Mouse (Mus musculus) NIH3T3 (cell line): ENCODE results near the gene Gabpb1.

Source experiments
- DNase-seq: peaks from one replicate; pipeline ENCODE4 v3.0.0-alpha.2; 2012; ENCODE audit warnings: low read depth

The Gabpb1 gene

DNA sequence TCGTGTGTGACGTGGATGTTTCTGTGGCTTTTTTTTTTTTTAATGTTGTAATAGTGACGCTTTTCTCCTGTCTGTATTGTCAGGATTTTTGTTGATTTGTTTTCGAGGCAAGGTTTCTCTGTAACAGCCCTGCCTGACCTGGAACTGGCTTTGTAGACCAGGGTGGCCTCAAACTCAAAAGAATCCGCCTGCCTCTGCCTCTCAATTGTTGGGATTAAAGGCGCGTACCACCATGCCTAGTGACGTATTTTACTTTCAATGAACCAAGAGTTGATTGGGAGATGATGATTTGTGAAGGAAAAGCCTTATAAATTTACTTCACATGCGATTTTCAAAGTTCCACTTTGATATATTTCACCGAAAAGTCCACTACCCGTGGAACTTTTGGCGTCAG, at the start of gene Gabpb1:
Gene Gabpb1 (minus strand): TSS at position 216 of the 394 bp plus-strand sequence.
- DNase-seq, result peak; percentile 47

DNA sequence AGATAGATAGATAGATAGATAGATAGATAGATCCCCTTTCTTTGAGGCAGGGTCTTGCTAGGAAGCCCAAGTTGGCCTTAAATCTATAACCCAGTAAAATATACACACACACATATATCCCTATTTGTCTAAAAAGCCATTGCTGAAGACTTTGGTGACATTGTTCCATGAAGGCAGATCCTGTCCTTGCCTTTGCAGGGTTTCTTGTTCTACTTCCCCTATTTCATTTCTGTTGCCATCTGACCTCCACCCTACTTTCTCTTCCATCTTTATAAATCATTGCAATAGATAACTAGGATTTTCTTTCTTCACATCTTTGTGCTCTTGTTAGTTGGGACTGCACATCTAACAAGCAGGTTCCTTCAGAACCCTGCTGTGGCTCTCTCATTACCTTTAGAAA, 36.8 kb upstream of the Gabpb1 start:
- DNase-seq, result no peak

DNA sequence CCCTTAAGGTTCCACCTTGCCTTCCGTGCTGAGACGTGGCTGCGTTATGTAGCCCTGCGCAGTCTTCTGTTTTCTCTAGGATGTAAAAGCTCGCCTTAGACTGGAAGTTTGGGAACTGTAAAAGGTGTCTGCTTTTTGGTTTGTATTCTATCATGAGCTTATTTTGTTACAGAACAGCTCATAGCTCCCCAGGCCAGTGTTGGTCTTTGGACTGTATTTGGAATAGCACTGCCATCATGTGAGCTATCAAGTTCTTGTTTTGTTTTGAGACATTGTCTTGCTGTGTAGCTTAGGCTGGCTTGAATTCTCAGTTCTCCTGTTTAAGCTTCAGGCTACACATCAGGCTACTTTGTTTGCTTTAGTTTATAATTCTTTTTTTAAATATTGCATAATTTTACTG, 36.4 kb upstream of the Gabpb1 start:
- DNase-seq, result no peak

DNA sequence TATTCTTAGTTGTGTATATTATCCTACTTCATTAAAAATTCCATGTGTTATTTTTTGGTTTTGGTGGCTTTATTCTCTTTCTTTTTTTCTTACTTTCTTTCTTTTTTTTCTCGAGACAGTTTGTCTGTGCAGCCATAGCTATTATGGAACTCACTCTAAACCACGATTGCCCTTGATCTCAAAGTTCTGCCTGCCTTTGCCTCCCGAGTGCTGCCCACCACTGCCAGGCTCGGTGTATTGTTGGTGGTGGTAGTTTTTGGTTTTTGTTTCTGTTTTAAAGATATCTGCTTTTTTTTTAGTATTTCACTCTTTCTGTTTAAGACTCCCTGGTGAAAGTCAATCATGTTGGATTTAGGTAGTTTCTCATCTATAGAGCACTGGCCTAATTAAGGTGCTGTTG, 32.2 kb upstream of the Gabpb1 start:
- no peak for DNase-seq

DNA sequence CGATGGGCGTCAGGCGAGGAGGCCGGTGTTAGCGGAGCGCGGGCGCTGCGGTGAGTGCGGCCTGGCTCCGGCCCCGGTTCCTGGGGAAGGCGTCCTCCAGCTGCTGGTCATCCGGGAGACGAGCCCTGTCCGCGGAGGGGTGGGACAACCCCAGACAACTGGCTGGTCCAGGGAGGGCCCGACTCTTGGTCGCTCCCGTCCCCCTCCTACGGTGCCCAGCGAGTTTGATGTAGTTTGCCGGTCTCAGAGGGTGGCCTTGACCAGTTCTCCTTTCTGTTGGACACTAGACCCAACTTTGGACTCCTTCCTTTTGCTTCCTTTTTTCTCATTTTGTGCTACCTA, 31.3 kb upstream of the Gabpb1 start:
- no peak for DNase-seq

DNA sequence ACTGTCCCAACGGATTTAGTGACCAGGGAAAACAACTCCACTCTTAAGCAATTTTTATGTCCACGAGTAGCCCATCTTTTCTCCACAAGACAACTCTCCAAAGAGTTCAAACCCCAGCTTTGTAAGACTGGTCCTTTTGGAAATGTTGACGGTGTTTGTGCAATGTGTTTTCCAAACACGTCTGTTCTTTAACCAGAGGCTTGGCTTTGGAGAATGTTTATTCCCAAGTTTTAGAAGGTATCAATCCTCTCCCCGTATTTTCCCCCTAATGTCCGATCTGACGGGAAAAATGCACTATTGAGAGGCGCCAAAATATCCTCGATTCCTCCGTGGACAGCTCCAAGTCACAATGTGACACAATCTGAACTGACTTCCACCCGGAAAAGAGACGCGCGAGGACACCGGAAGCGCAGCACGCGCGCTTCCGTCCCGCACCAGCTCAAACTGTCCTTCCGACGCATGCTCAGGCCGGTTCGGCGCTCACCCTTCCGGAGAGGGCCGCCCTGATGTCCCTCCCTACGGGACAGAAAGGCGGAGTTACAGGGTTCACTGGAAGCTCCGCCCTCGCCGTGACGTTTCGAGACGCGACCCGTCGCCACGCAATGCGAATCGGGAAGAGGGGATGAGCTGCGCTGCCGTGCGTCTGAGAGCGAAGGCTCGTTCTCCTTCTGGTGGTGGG, 30.8 kb upstream of the Gabpb1 start, which contains the start of gene Usp8:
Gene Usp8 (plus strand): TSS at position 570 of the 679 bp plus-strand sequence.
- peak; percentile 99 for DNase-seq

DNA sequence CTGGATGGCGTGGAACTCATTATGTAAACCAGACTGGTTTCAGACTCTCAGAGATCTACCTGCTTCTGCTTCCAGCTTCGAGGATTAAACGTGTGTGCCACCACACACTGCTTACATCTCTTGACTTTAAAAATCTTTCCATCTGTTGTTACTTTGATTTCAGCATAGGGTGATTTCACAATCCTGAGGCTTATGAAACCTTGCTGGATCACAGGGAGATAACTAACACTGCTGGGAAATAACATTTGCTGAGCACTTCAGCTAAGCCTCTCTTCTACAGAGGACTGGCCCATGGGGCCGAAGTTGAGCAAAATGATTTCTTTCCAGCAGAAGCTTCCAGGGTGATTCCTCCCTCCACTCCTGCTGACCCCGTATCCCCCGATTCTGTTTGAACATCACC, 19.1 kb upstream of the Gabpb1 start:
- DNase-seq, result peak; percentile 85

DNA sequence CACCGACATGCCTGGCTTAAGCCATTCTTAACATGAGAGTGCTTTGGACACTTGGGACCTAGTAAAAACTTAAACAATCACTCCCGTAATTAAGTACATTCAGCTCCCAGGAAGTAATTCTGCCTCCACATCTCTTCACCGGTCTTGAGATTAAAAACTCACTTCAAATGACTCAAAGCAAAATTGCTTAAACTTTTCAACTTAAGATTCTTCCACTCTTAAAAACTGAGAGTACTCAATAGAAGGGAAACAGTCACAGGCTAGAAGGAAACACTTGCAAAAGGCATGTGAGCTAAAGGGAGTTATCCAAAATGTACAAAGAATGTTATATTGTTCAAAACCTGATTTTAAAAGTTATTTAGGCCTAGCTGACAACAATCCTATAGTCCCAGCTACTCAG, 15.2 kb upstream of the Gabpb1 start:
- no peak for DNase-seq

DNA sequence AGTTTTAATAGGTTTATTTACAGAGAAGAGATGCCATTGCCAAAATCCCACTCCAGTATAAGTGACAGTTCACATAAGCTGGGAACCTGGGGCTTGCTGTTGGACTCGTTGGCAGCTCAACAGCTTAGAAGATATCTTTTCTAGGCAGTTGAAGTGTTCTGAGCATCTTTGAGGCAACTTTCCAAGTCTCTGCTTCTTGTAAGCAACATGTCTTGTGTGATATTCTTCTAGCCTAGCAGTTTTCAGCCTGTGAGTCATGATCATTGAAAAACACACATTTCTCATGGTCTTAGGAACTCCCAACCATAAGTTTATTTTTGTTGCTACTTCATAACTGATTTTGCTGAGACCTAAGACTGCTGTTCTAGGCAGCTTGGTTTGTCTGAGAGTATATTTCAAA, 6.8 kb upstream of the Gabpb1 start:
- peak; percentile 57 for DNase-seq

DNA sequence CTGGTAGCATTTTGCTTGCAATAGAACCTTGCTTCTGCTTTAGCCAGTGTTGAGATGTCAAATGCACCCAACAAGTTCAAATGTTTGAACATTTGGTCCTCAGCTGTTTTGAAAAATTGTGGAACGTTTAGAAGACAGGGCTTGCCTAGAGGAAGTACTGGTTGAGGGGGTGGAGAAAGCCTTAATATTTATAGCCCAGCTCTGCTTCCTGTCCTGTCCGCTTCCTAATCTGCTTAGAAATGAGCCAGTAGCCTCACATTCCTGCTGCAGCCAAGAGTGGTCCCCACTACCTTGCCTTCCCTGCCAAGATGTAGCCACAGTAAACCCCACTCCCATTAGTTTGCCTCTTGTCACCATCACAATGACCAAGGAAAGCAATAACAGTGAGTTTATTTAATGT, 6.2 kb upstream of the Gabpb1 start:
- DNase-seq, result no peak

DNA sequence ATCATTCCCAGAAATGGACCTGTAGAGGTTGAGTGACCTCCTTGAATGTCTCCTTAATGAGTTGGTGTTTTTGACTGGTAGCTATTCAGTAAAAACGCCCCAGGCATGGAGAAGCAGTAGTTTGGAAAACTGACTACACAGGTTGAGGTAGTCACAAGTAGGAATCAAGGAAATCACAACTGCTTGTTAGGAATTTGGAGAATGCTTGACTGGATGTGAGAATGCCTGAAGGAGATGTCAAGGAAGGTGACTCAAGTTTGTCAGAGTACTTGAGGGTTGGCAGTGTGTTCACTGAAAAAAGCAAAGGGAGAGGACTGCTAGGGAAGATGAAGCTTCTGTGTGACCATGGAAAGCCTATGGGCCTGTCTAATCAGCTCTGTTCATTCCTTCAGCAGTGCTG, 1.2 kb upstream of the Gabpb1 start:
- DNase-seq, result no peak

DNA sequence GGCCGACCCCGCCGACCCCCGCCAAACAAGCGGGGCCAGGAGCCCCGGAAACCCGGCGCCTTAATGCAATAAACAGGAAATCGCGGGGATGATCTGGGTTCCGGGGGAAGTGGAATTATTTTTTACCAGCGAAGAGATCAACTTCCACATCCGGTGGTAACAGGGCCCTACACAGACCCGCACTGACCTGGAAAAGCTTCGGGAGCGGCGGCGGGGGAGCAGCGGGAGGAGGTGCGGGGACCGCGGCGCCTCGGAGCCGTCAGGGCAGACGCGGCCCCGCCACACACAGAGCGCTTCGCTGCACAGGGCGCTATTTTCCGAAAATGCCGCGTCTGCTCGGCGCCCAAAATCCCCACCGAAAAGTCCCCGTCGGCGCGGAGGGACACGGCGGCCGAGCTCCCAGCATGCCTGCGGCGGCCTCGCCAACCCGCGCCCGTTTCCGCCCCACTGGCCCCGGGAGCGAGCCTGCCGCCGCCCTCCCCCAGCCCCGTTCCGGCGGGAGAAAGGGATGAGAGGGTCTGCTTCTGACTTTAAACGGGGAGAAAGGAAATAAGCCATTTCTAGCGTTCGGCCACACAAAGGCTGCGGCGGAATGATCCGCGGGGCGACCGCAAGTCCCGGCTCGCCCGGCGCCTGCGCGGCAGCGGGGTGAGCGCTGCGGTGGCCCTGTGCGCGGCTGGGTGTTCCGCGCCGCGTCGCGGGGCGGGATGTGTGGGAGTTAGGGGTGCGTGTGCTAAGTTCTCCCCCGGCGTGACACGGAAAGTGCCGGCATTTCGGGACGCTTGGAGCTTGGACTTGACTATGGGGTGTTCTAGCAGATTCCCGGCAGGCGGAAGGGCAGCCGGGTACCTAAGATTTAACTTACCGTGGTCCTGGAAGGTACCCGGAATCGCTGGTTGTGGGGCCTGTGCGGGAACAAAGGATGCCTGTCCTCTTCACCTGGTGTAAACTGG, 692 bp downstream of the Gabpb1 start:
- DNase-seq, result peak; percentile 94

DNA sequence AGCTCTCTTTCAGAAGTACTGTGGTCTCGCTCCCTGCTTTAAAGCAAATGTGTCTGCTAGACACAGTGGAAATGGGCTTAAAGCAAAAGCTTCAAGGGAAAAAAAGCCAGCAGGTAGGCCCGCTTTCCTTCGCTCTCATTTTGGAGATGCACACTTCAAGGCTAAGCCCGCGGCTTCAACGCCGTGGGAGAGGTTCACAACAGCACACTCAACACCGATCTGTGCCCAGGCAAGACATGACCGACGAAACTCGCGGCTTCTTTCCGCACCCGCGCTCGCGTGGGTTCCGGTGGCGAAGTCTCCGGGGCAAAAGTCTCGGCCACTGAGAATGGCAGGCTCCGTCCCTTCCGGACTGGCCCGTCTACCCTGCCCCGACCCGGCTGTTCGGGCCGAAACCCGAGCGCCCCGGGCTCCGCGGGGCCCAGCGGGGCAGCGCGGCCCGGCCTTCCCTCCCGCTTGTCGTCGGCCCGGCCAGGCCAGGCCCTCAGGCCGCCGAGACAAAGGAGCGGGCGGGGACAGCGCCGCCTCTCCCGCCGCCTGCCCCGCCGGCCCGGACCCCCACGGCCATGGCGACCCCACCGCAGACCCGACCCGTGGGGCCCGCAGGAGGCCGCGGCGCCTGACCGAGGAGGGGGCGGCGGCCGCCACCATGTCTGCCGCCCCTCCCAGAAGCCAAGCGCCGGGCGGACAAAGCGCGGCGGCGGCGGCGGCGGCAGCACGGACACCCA, 1.5 kb downstream of the Gabpb1 start:
- DNase-seq, result peak; percentile 64

DNA sequence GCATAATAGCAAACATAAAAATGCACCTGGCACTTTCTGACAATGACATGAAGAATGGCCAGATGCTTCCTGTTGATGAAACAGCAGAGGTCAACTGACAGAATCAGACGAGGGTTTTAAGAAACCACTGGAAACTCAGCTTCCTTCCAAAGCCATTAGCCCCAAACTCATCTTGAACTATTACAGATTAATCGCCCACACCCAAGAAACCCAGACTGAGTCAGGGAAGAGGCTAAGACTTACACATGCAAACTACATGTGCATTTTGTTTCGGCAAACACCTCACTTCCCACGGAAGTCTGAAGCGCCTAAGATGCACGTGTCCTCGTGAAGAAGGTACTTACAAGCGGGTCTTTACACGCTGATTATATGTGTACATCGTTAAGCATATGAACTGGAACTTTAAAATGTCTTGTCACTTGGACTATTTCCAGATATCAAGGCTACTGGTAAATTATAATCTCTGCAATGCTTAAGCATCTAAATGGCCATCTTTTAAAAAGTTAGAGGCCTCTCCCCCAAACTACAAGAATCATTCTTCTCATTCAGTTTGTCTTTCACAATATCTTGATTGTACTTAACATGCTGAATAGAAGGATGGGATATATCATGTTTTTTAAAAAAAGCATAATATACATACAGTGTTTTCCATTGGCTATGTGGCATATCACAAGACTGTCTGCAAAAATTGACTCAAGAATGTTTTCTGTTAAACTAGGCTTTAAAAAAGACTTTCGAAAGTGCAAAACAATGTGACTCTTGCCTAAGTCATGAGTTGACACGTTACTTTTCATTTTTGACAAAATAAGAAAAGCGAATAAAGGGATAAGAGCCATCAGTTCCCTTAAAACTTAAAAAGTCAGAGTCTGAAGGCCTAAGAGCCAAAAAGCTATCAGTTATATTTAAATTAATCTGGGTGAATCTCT, 2.6 kb downstream of the Gabpb1 start:
- peak; percentile 24 for DNase-seq

DNA sequence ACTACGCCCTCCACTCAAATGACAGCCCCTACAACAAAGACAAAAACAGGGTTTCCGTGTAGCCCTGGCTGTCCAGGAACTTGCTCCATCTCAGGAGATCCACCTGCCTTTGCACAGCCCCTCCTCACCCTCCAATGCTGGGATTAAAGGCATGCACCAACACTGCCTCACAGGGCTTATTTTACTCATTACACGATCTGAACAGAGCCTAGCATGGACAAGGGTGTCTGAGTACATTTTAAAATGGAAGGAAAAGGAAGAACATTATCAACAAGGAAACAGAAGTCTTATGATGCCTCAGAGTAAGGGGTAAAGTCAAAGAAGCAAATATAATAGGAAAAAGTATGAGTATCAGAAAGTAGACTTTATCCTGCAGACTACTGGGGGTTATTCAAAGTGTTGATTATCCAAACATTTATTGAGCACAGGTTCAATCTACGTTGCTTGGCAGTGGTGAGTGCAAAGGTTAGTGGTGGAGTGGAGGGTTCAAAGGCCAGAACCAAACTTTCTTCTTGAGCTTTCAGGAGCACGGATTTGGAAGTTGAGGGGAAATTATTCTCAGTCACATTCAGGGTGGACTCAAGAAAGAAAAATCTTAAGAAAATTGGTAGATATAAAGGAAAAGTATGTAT, 7.4 kb downstream of the Gabpb1 start:
- DNase-seq, result no peak

DNA sequence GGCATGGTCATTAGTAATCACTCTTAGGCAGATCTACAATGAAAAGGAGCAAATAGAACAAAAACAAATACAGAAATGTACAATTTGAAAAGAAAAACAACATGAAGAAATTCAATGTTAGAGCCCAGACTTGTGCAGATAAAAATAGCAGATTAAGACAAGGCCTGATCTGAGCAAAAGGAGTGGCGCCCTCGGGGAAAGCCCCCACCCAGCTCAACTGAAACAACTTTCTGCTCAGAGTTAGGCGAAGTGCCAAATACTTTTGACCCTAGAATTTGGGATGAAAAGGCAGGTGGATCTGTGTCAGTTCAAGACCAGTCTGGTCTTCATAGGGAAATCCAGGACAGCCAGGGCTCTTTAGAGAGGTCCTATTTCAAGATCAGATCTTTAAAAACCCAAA, 10.2 kb downstream of the Gabpb1 start:
- DNase-seq, result no peak

DNA sequence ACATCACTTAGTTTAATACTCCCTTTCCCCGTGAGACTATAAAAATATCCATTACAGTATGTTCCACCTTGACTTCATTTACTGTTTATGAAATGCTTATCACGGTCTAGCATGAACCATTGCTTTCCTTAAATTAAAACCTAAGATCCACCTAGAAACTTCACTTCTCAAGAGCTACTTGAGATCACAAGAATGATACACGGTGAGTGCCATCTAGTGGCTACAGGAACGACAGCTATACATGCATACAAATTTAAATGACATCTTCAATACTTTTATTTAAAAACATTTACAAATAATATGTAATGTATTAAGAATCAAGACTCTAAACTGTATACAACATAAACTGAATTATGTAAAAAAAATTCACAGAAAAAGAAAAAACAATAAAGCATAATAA, 12.7 kb downstream of the Gabpb1 start:
- peak; percentile 77 for DNase-seq

DNA sequence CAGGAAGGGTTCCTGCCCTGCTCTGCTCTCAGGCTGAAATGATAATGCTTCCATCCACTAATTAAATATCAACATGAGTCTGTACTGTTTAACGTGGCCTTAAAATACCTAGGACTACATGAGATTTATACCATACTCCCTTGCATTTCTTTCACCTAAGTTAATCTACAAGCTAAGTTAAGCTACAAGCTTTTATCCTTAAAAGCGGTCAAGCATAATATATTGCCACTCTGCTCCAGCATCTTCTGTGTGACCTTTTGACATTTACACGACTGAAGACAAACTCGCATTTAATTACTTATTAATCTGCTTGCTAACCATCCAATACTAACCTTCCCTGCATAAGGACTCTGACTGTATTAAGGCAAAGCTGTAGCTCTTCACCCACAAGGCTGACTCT, 23.2 kb downstream of the Gabpb1 start:
- no peak for DNase-seq

DNA sequence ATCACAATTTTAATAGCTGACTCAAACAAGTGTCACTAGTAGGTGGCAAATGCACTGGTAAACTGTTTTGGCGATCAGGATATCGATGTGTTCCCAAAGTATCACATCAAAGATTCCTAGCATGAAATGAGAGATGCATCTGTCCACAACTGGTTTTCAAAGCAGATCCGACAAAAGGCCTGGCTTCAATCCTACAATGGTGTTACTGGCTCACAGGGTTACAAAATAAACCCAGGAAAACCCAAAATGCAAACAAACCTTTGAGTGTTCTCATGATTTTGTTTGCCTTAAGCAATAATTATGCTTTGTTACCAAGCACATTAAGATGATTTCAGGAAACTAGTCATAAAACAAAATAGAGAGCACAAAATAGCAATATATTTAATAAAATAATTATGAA, 28.4 kb downstream of the Gabpb1 start:
- DNase-seq, result no peak

DNA sequence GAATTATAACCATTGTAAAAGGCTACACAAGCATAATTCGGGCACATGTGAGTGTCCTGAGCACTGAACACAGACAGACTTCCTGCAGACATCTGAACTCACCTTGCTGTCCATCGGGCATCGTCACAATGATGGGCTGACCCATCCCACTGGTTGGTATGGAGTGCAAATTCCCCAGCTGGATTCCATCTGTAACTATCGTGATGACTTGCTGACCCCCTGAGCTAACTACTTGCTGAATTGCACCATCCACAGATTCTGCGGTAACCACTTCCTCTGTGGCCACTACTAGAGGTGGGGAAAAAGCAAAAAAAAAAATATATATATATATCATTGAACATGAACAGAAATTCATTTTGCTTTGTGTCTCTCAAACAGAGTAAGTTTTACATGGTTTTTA, 29.7 kb downstream of the Gabpb1 start:
- no peak for DNase-seq

DNA sequence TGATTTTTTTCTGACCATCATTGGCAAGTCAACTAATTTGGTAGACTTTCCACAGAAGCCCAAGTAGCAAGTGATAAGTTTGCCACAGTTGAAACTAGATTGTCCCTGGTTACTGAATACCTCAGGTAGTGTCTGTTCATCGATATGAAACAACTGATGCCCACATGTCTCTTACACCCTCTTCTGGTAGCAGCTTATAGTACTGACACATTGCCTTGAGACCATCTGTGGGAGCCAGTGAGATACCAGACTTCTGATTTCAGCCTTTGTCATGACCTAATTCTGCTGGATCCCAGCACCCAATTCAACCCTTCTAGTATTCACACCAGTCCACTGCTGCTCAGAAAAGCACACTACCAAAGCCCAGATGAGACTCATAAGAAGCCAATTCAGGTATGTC, 31.4 kb downstream of the Gabpb1 start:
- DNase-seq, result no peak
